In the genomic region with DNA sequence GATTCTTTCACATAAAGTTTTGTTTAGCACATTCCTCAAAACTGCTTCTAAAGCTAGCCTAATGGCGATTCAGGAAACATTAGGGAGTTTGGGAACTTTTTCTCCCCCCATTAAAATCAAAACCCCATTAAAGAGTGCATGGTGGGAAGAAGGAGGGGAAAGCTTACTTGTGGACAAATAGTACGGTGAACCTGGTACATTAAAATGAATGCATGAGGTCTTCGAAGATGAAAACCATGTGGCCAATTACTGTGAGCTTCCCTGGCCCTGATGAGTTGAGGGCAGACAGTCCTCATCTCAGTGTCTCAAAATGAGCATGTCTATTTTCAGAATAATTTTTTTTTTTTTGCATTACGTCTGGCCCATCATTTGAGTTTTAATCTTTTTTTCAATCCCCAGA, we compare ENCODE assay signal across 15 mouse cellular contexts.
"Had no signal": no experiment of that assay in that cellular context is flagged by ENCODE, and none has a peak within 500 bp of the region (broad histone marks: within the 10 kb centered on the region; RNA-seq: fewer than 3 reads in every experiment).

No protein-coding gene starts in this region.

- H3K9me3 ChIP-seq: kidney, embryonic 15.5 days; liver, embryonic 13.5 days; lung, embryonic 15.5 days; megakaryocyte, embryonic 14.5 days; midbrain, embryonic 15.5 days; neural tube, embryonic 12.5 days had no signal

- H3K27ac ChIP-seq: kidney, embryonic 15.5 days; left cerebral cortex, adult 2 months; liver, embryonic 13.5 days; lung, embryonic 15.5 days; macrophage; midbrain, embryonic 15.5 days; neural tube, embryonic 12.5 days had no signal

- H3K27me3 ChIP-seq: kidney, embryonic 15.5 days; liver, embryonic 13.5 days; lung, embryonic 15.5 days; megakaryocyte, embryonic 14.5 days; midbrain, embryonic 15.5 days; neural tube, embryonic 12.5 days had no signal

- H3K4me1 ChIP-seq: kidney, embryonic 15.5 days; liver, embryonic 13.5 days; lung, embryonic 15.5 days; megakaryocyte, embryonic 14.5 days; midbrain, embryonic 15.5 days; neural tube, embryonic 12.5 days had no signal

- H3K36me3 ChIP-seq: kidney, embryonic 15.5 days; liver, embryonic 13.5 days; lung, embryonic 15.5 days; midbrain, embryonic 15.5 days; neural tube, embryonic 12.5 days had no signal

- H3K4me3 ChIP-seq: kidney, embryonic 15.5 days; left cerebral cortex, adult 2 months; liver, embryonic 13.5 days; lung, embryonic 15.5 days; megakaryocyte, embryonic 14.5 days; midbrain, embryonic 15.5 days; neural tube, embryonic 12.5 days had no signal

- H3K9ac ChIP-seq: kidney, embryonic 15.5 days; liver, embryonic 13.5 days; liver, postnatal 0 days; lung, embryonic 15.5 days; midbrain, embryonic 15.5 days; neural tube, embryonic 12.5 days had no signal

- ATAC-seq: liver, postnatal 0 days; midbrain, embryonic 15.5 days had no signal

- H3K4me2 ChIP-seq: kidney, embryonic 15.5 days; liver, embryonic 13.5 days; lung, embryonic 15.5 days; midbrain, embryonic 11.5 days; midbrain, embryonic 15.5 days; neural tube, embryonic 12.5 days had no signal

- DNase-seq: kidney, postnatal 14 days; liver; liver, embryonic 13.5 days; liver, postnatal 0 days; lung, postnatal 14 days; thymus, adult 18-20 months; thymus, postnatal 25 days had no signal
